Mouse (Mus musculus) G1E (cell line): Measurements from ENCODE around the gene Foxred2. TPM values are rescaled to one million over a fixed set of nuclear protein-coding genes. Genes with fewer than 3 reads are reported as not detected.

Source experiments
- ATAC-seq: 2 replicates; pipeline ENCODE4 v1.8.0; 2016; ENCODE audit warnings: mild to moderate bottlenecking; ENCODE audit not compliant: insufficient number of reproducible peaks, poor library complexity, low FRiP score, severe bottlenecking; ENCODE audit errors: extremely low read depth
- DNase-seq: peaks from one replicate; pipeline ENCODE4 v3.0.0; 2012; ENCODE audit warnings: low spot score
- H3K27me3 ChIP-seq: 2 replicates; pipeline ENCODE4 v1.6.1; 2012; ENCODE audit warnings: mild to moderate bottlenecking, low read length, inconsistent platforms; ENCODE audit not compliant: insufficient read depth
- H3K36me3 ChIP-seq: replicated peaks from 2 replicates; pipeline ENCODE3; 2012; ENCODE audit warnings: mild to moderate bottlenecking, inconsistent platforms
- H3K4me1 ChIP-seq: 2 replicates; pipeline ENCODE4 v1.6.1; 2012; ENCODE audit warnings: low read depth, low read length, inconsistent platforms, mixed read lengths; ENCODE audit not compliant: insufficient read depth
- H3K4me3 ChIP-seq: 2 replicates; pipeline ENCODE4 v1.5.1; 2012; ENCODE audit warnings: low read depth, mild to moderate bottlenecking, inconsistent platforms, low read length, moderate library complexity, mixed read lengths
- H3K9me3 ChIP-seq: replicated peaks from 2 replicates; pipeline ENCODE4 v1.6.1; 2012; ENCODE audit warnings: inconsistent platforms
- CTCF ChIP-seq: IDR thresholded peaks from 2 replicates; pipeline ENCODE4 v1.5.1; 2012; ENCODE audit warnings: low read depth, low read length, inconsistent platforms, mixed read lengths
- GATA1 ChIP-seq: IDR thresholded peaks from 2 replicates; pipeline ENCODE4 v1.6.1; 2012; ENCODE audit warnings: borderline replicate concordance, low read length, inconsistent platforms, mixed read lengths
- GATA2 ChIP-seq: IDR thresholded peaks from 2 replicates; pipeline ENCODE4 v1.6.1; 2012; ENCODE audit warnings: low read depth, low read length, inconsistent platforms, borderline replicate concordance
- POLR2AphosphoS5 ChIP-seq: IDR thresholded peaks from 2 replicates; pipeline ENCODE4 v1.6.1; 2012; ENCODE audit warnings: low read depth, low read length, inconsistent platforms; ENCODE audit not compliant: insufficient replicate concordance
- TAL1 ChIP-seq: conservative IDR thresholded peaks from 2 replicates; pipeline ENCODE4 v1.6.1; 2012; ENCODE audit warnings: low read depth, low read length, inconsistent platforms, mixed read lengths
- polyA plus RNA-seq: library from polyadenylated mRNA; stranded (reverse); fragments of >175 nt; gene quantifications from 2 replicates; pipeline ENCODE4 v1.2.3, GENCODE M21; 2012
- total RNA-seq, 2 experiments: library from RNA; stranded (forward) in 1 of 2; stranded (reverse) in 1 of 2; fragments of 200-1000 nt in 1 of 2; fragments of >200 nt in 1 of 2; fragmentation: Nextera tagmentation in 1 of 2; gene quantifications; 2 replicates each; pipeline ENCODE4 v1.2.3; 2014 to 2017

The Foxred2 gene
- total and polyA plus RNA-seq, 3 experiments: 0.02 to 0.27 TPM; not detected in 1

DNA sequence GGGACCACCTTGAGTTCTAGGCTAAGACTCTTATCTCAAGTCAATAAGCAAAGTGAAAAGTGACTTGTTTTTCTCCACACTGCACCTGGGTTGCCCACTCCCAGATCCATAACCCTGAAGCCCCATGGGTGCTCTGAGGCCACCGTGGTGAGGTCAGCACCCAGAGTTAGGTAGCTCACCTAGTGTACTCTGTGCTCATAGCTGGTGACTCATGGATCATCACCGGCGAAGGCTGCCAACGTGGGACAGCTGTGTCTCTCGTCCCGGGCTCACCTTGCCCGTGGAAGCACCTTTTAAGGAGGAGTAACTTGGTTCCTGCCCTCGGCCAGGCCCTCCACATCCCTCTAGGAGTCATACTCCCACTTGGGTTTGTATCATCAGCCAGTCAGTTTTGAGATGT is 43.5 kb downstream of the Foxred2 start:
- H3K27me3 ChIP-seq: peaks cover 22% of the 10 kb centered on the region
- H3K36me3 ChIP-seq: peaks cover 55% of the 10 kb centered on the region
- DNase-seq (no peak), ATAC-seq (no peak)
- TF ChIP-seq GATA1 (no peak), CTCF (no peak), TAL1 (no peak), POLR2AphosphoS5 (no peak), GATA2 (no peak)
- no peak overlapping the region for H3K4me3 ChIP-seq
- H3K9me3 ChIP-seq: no peaks in the 10 kb centered on the region
- peaks cover 3% of the 10 kb centered on the region for H3K4me1 ChIP-seq

DNA sequence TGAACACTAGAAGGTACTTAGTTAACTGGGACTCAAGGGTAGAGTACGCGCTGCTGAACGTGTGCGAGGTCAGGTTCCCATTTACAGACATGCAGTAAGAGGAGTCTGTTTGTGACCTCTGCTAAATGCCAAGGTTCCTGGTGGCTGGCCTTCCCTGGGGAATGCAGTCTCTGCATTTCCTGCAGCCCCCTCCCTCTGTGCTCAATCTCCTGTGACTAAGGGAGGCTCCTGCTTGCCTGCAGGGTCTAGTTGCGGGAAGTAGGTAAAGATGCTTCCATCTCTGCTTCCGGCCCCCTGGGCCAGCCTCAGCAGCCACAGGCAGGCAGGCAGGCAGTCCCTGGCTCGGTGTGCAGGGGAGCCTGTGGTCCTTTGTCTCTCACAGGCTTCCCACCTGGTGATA is 43.9 kb downstream of the Foxred2 start:
- H3K4me3 ChIP-seq: no peak overlapping the region
- peaks cover under 1% of the 10 kb centered on the region for H3K4me1 ChIP-seq
- DNase-seq (no peak), ATAC-seq (no peak)
- H3K36me3 ChIP-seq: peaks cover 51% of the 10 kb centered on the region
- TF ChIP-seq CTCF (no peak), TAL1 (no peak), GATA1 (no peak), POLR2AphosphoS5 (no peak), GATA2 (no peak)
- peaks cover 26% of the 10 kb centered on the region for H3K27me3 ChIP-seq
- no peaks in the 10 kb centered on the region for H3K9me3 ChIP-seq

DNA sequence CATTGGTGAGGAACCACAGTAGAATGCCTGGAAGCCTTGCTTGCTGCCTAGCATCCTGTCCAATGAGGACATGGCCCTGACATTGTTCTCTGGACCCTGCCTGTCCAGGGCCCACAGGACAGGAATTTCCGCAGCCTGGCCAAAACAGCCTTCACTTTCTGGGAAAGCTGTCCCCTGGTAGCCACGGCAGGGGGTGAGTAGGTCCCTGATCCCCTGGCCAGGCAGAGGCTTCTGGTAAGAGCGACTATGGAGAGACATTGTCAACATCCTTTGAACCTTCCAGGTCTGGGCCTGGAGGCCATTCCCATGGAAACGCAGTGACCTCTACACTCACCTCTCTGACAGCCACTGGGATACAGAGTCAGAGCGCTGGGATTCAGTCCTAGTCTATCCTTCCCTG is 44.5 kb downstream of the Foxred2 start:
- DNase-seq (no peak), ATAC-seq (no peak)
- TF ChIP-seq POLR2AphosphoS5 (no peak), TAL1 (no peak), CTCF (no peak), GATA1 (no peak), GATA2 (no peak)
- peaks cover 32% of the 10 kb centered on the region for H3K27me3 ChIP-seq
- H3K9me3 ChIP-seq: no peaks in the 10 kb centered on the region
- peaks cover 2% of the 10 kb centered on the region for H3K4me1 ChIP-seq
- no peak overlapping the region for H3K4me3 ChIP-seq
- peaks cover 47% of the 10 kb centered on the region for H3K36me3 ChIP-seq

DNA sequence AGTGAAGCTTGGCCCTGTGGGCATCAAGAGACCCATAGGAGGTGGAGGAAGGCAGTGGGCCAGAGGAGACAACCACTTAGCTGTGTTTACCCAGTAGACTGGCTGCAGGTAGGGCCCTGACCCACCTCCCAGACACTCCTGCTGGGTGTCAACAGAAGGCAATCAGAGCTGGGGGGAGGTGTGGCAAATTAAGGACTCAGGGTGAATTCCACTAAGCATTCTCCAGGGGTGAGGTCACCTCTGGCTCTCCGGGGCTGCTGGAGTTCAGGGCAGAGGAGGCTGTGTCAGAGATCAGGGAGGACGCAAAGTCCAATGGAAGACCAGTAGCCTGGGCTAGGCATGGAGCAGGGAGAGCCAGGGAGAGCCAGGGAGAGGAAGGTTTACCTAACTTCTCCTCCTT is 45.5 kb downstream of the Foxred2 start:
- peaks cover 38% of the 10 kb centered on the region for H3K36me3 ChIP-seq
- H3K4me1 ChIP-seq: peaks cover 10% of the 10 kb centered on the region
- no peak overlapping the region for H3K4me3 ChIP-seq
- DNase-seq (no peak), ATAC-seq (no peak)
- TF ChIP-seq GATA2: no peak
- TF ChIP-seq TAL1: no peak
- TF ChIP-seq GATA1: no peak
- TF ChIP-seq CTCF: no peak
- no peak for TF ChIP-seq POLR2AphosphoS5
- no peaks in the 10 kb centered on the region for H3K9me3 ChIP-seq
- H3K27me3 ChIP-seq: peaks cover 42% of the 10 kb centered on the region

DNA sequence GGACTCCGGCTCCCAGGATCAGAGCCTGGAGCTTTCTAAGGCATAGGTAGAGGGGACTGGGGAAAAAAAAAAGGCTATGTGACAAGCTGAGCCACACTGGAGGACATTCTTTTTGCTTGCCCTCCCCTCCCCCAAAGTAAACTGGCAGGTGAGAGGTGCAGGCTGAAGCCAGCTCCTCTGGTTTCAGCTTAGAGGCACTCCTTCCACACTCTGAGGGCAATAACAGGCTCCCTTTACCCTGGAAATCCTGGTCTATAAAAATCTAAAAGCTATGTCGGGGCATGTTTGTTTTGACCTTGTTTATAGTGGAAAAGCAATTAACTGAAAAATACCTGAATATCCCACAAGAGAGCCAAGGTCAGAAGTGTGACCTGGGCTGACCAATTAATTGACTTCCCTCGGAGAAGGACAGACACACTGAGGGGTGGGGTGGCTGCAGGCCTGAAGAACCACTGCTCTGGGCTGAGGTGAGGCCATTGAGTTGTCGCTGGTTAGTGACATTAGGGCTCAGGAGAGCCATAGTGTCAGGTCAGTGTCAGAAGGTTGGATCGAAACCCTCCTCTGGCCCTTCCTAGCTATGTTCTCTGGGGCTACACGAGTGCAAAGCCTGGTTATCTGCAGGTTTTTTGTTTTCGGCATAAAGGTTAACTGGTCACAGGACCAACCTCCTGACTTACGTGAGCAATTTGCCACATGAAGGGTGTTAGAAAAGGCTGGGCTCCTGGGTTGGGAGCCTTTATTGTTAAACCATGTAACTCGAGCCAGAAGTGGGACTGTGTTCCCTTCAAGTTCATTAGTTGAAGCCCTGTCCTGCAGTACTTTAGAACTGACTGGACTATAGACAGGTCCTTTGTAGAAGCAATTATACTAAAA is 48.6 kb downstream of the Foxred2 start:
- no peak for DNase-seq
- H3K9me3 ChIP-seq: no peaks in the 10 kb centered on the region
- H3K4me1 ChIP-seq: peaks cover 39% of the 10 kb centered on the region
- H3K36me3 ChIP-seq: peaks cover 7% of the 10 kb centered on the region
- H3K4me3 ChIP-seq: no peak overlapping the region
- TF ChIP-seq TAL1 (no peak), POLR2AphosphoS5 (no peak), GATA1 (no peak), GATA2 (no peak), CTCF (no peak)
- no peak for ATAC-seq
- peaks cover 66% of the 10 kb centered on the region for H3K27me3 ChIP-seq

DNA sequence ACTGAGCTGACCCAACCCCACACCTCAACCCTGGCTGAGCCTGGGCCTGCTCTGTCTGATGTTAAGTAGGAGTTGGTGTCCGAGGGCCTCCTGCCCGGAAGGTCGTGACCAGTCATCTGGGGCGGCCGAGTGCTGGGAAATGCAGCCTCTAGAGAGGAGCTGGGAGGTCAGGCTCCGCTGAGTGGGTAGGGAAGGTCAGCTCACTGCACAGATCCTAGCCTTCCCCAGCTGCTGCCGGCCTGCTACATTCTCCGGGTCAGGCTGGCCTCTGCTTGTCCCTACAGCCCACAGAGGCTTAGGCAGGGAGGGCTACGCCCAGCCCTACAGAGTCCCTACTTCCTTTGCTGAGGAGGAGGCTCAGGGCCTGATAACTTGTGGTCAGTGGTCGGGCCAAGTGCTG is 50.0 kb downstream of the Foxred2 start:
- no peaks in the 10 kb centered on the region for H3K9me3 ChIP-seq
- ATAC-seq: no peak
- no peak overlapping the region for H3K4me3 ChIP-seq

DNA sequence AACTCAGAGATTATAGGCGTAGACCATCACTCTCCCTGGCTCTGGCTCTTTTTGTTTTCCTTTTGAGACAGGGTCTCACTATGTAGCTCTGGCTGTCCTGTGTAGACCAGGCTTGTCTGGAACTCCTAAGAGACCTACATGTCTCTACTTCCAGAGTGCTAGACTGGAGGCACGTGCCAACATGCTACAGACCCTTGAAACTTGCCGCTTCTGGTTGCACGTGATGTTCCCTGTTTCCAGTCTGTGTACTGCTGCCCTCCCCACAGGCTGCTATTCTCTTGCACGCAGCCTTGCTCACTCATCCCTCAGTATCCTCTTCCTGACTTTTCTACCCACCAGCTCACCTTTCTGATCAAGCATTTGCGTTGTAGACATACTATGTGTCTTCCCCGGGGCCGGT is 50.4 kb downstream of the Foxred2 start:
- H3K4me3 ChIP-seq: no peak overlapping the region
- no peaks in the 10 kb centered on the region for H3K36me3 ChIP-seq
- no peak for TF ChIP-seq GATA2
- TF ChIP-seq TAL1: no peak
- no peak for TF ChIP-seq POLR2AphosphoS5
- no peak for TF ChIP-seq CTCF
- no peak for TF ChIP-seq GATA1
- ATAC-seq: no peak
- no peaks in the 10 kb centered on the region for H3K9me3 ChIP-seq
- H3K4me1 ChIP-seq: peaks cover 40% of the 10 kb centered on the region
- peaks cover 59% of the 10 kb centered on the region for H3K27me3 ChIP-seq
- DNase-seq: no peak

More for the DNA sequence above, 50.0 kb downstream of the Foxred2 start:
- Histone ChIP-seq H3K36me3 (no peaks in the 10 kb centered on the region), H3K27me3 (peaks cover 61% of the 10 kb centered on the region), H3K4me1 (peaks cover 40% of the 10 kb centered on the region)
- no peak for DNase-seq
- no peak for TF ChIP-seq CTCF
- TF ChIP-seq GATA1: no peak
